Mouse (Mus musculus) forebrain, postnatal 0 days (tissue): Measurements from ENCODE around the gene Tmem236. TPM values are rescaled to one million over a fixed set of nuclear protein-coding genes. Genes with fewer than 3 reads are reported as not detected.

ENCODE experiments used
- ATAC-seq: fragments of 200-750 bp; cut with Nextera tagmentation; 2 replicates; pipeline ENCODE4 v1.8.0; 2017; ENCODE audit warnings: mild to moderate bottlenecking, moderate library complexity
- DNase-seq: peaks from one replicate; pipeline ENCODE4 v3.0.0-alpha.2; 2015
- H3K27ac ChIP-seq: fragments of 300-500 bp; sonication (generic); 2 replicates; pipeline ENCODE4 v1.5.1; 2014; ENCODE audit warnings: low read depth, mild to moderate bottlenecking, antibody characterized with exemption, low read length, moderate library complexity, mixed read lengths
- H3K27me3 ChIP-seq: fragments of 300-500 bp; sonication (generic); 2 replicates; pipeline ENCODE4 v1.6.1; 2014; ENCODE audit warnings: mild to moderate bottlenecking, low read length, mixed read lengths; ENCODE audit not compliant: insufficient read depth
- H3K36me3 ChIP-seq: fragments of 300-500 bp; sonication (generic); 2 replicates; pipeline ENCODE4 v1.6.1; 2014; ENCODE audit warnings: mild to moderate bottlenecking, moderate library complexity; ENCODE audit not compliant: insufficient read depth
- H3K4me1 ChIP-seq: fragments of 300-500 bp; sonication (generic); 2 replicates; pipeline ENCODE4 v1.6.1; 2014; ENCODE audit warnings: antibody characterized with exemption; ENCODE audit not compliant: insufficient read depth
- H3K4me2 ChIP-seq: fragments of 300-500 bp; sonication (generic); 2 replicates; pipeline ENCODE4 v1.6.1; 2014; ENCODE audit warnings: low read depth, mild to moderate bottlenecking, moderate library complexity
- H3K4me3 ChIP-seq: fragments of 300-500 bp; sonication (generic); 2 replicates; pipeline ENCODE4 v1.5.1; 2014; ENCODE audit warnings: low read depth, low read length, mixed read lengths
- H3K9ac ChIP-seq: fragments of 300-500 bp; sonication (generic); 2 replicates; pipeline ENCODE4 v1.6.1; 2014; ENCODE audit warnings: mild to moderate bottlenecking
- H3K9me3 ChIP-seq: fragments of 300-500 bp; sonication (generic); 2 replicates; pipeline ENCODE4 v1.6.1; 2016; ENCODE audit warnings: low read length
- CTCF ChIP-seq: sonication (generic); IDR thresholded peaks from 2 replicates; pipeline ENCODE4 v1.5.1; 2016; ENCODE audit warnings: antibody characterized with exemption, control low read depth, low read depth
- WGBS: fragments of 180-500 bp; shearing (Covaris S2); extraction: QIAGEN DNeasy Blood & Tissue Kit; methylation state at CpG from one replicate; pipeline ENCODE4 v1.1.7; 2014; 5-methylcytosine and 5-hydroxymethylcytosine counted together
- polyA plus RNA-seq: library from polyadenylated mRNA; unstranded; fragments of >200 nt; fragmentation: Nextera tagmentation; extraction: Ambion mirVana; gene quantifications from 2 replicates; pipeline ENCODE4 v1.2.1, GENCODE M21; 2015
- total RNA-seq: library from RNA; depleted of rRNA; stranded (reverse); fragments of >200 nt; gene quantifications from 2 replicates; pipeline ENCODE4 v1.2.3, GENCODE M21; 2014

Tmem236 gene
- total and polyA plus RNA-seq, 2 experiments from 2014 or later: 0.12 to 0.24 TPM

GRCm38 (mm10) chr2:14229149-14229548, 54.8 kb downstream of the Tmem236 start, which contains the start of gene Mrc1:
Gene Mrc1, plus strand, starts transcription at chr2:14229392.
- Histone ChIP-seq H3K4me1 (no peaks in the 10 kb centered on the region), H3K36me3 (no peaks in the 10 kb centered on the region), H3K9ac (no peak within 1 kb of the TSS), H3K27me3 (no peaks in the 10 kb centered on the region), H3K4me2 (no peak within 1 kb of the TSS), H3K4me3 (no peak within 1 kb of the TSS), H3K27ac (no peak within 1 kb of the TSS), H3K9me3 (no peaks in the 10 kb centered on the region)
- 72% methylated on average over 3 of the region's 3 CpGs for WGBS
- ATAC-seq (no peak), DNase-seq (no peak)
- no peak for TF ChIP-seq CTCF

GRCm38 (mm10) chr2:14229979-14230378, 55.7 kb downstream of the Tmem236 start:
- H3K9ac ChIP-seq: no peak overlapping the region
- H3K9me3 ChIP-seq: no peaks in the 10 kb centered on the region
- TF ChIP-seq CTCF: no peak
- no peak overlapping the region for H3K4me3 ChIP-seq
- ATAC-seq (no peak), DNase-seq (no peak)
- no peak overlapping the region for H3K4me2 ChIP-seq
- H3K36me3 ChIP-seq: no peaks in the 10 kb centered on the region
- no peaks in the 10 kb centered on the region for H3K27me3 ChIP-seq
- WGBS: 93% methylated on average over 14 of the region's 14 CpGs
- no peaks in the 10 kb centered on the region for H3K4me1 ChIP-seq
- H3K27ac ChIP-seq: no peak overlapping the region

- DNase-seq (no peak), ATAC-seq (no peak)
- Histone ChIP-seq H3K9ac (no peak overlapping the region), H3K4me1 (no peaks in the 10 kb centered on the region), H3K27me3 (no peaks in the 10 kb centered on the region), H3K36me3 (no peaks in the 10 kb centered on the region), H3K27ac (no peak overlapping the region), H3K4me3 (no peak overlapping the region), H3K9me3 (no peaks in the 10 kb centered on the region), H3K4me2 (no peak overlapping the region)
- no peak for TF ChIP-seq CTCF
- whole genome bisulfite sequencing: 84% methylated on average over 1 of the region's 1 CpGs
Observed at GRCm38 (mm10) chr2:14232897-14233296, 58.6 kb downstream of the Tmem236 start.

DNA sequence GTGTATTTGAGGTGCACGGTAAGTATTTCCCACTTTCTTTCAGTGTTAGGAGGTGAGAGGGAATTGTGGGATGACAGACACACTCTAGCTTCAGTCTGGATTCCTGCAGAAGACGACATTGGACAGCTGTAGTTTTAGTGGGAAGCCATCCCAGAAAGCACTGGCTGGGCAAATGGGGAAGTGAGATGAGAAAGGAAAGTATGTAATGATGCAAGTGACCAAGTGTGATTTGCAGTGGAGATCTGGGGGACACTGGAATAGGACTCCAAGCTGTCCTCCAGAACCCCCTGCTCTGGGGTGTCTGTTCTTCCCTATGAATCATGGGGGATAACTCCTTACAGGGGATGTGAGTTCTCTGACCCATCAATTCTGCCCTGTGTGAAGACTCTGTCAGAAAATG, 59.7 kb downstream of the Tmem236 start:
- no peak for TF ChIP-seq CTCF
- WGBS: 70% methylated on average over 2 of the region's 2 CpGs
- ATAC-seq: no peak

DNA sequence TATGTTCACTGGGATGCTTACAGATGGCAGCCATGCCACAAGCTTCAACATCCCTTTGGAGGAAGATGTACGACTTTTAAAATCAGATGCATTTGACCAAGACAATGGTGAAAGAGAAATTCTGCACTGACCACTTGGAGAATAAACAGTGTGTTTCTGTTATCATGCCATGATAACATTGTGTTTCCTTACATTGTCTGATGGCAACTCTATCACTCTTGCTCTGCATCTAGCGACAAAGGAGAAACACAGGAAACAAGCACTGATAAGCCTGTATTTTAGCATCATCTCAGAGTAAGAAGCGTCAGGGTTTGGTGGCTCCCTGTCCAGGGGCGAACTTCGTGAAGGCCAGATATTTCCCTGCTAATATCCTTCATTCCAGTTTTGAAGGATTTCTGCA, 61.0 kb downstream of the Tmem236 start:
- no peaks in the 10 kb centered on the region for H3K36me3 ChIP-seq
- H3K9me3 ChIP-seq: no peaks in the 10 kb centered on the region
- H3K4me1 ChIP-seq: no peaks in the 10 kb centered on the region
- H3K4me3 ChIP-seq: no peak overlapping the region
- H3K27ac ChIP-seq: no peak overlapping the region
- no peak overlapping the region for H3K4me2 ChIP-seq
- H3K27me3 ChIP-seq: no peaks in the 10 kb centered on the region
- no peak for DNase-seq
- 87% methylated on average over 5 of the region's 5 CpGs for WGBS
- no peak overlapping the region for H3K9ac ChIP-seq
- ATAC-seq: no peak
- TF ChIP-seq CTCF: no peak

More for the DNA sequence above, 59.7 kb downstream of the Tmem236 start:
- H3K27me3 ChIP-seq: no peaks in the 10 kb centered on the region
- H3K36me3 ChIP-seq: no peaks in the 10 kb centered on the region
- no peak overlapping the region for H3K4me3 ChIP-seq
- DNase-seq: no peak
- H3K27ac ChIP-seq: no peak overlapping the region
- H3K9me3 ChIP-seq: no peaks in the 10 kb centered on the region
- H3K4me2 ChIP-seq: no peak overlapping the region
- H3K4me1 ChIP-seq: no peaks in the 10 kb centered on the region
- no peak overlapping the region for H3K9ac ChIP-seq

DNA sequence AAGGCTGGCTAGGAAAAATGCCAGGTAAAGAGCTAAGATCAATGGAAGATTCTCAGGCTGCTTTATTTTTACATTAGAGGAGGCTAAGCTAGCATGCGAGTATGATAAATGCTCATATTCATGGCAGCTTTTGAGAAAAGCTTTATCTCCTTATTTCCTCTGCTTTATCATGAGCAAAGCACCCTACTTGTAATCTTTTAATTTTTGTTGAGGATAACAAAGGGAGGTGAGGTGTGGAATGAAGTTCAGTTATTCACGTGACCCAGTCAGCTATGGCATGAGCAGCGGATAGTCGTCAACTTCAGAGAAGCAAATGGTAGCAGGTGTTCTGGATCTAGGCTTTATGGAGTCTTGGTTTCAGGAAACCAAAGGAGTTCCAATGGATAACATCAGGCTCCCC, 62.6 kb downstream of the Tmem236 start:
- no peaks in the 10 kb centered on the region for H3K4me1 ChIP-seq
- no peak for ATAC-seq

GRCm38 (mm10) chr2:14237723-14238122, 63.4 kb downstream of the Tmem236 start:
- H3K4me2 ChIP-seq: no peak overlapping the region
- H3K27ac ChIP-seq: no peak overlapping the region
- H3K27me3 ChIP-seq: no peaks in the 10 kb centered on the region
- H3K9me3 ChIP-seq: no peaks in the 10 kb centered on the region
- peak; percentile 5 for DNase-seq
- no peak for TF ChIP-seq CTCF
- no peaks in the 10 kb centered on the region for H3K36me3 ChIP-seq
- no peak overlapping the region for H3K9ac ChIP-seq
- H3K4me1 ChIP-seq: no peaks in the 10 kb centered on the region
- 41% methylated on average over 4 of the region's 4 CpGs for WGBS
- no peak overlapping the region for H3K4me3 ChIP-seq
- no peak for ATAC-seq

More for the DNA sequence above, 62.6 kb downstream of the Tmem236 start:
- Histone ChIP-seq H3K9ac (no peak overlapping the region), H3K9me3 (no peaks in the 10 kb centered on the region), H3K36me3 (no peaks in the 10 kb centered on the region), H3K4me2 (no peak overlapping the region), H3K27ac (no peak overlapping the region), H3K27me3 (no peaks in the 10 kb centered on the region), H3K4me3 (no peak overlapping the region)
- no peak for TF ChIP-seq CTCF
- WGBS: 84% methylated on average over 4 of the region's 4 CpGs
- DNase-seq: no peak

- ATAC-seq (no peak), DNase-seq (no peak)
- Histone ChIP-seq H3K36me3 (no peaks in the 10 kb centered on the region), H3K27ac (no peak overlapping the region), H3K4me3 (no peak overlapping the region), H3K9me3 (no peaks in the 10 kb centered on the region), H3K27me3 (no peaks in the 10 kb centered on the region), H3K4me2 (no peak overlapping the region), H3K4me1 (no peaks in the 10 kb centered on the region), H3K9ac (no peak overlapping the region)
- TF ChIP-seq CTCF: no peak
- whole genome bisulfite sequencing: 75% methylated on average over 5 of the region's 5 CpGs
Observed at GRCm38 (mm10) chr2:14239151-14239550, 64.8 kb downstream of the Tmem236 start.
